Mouse (Mus musculus): Measurements from ENCODE around the gene Cyfip1. TPM values are rescaled to one million over a fixed set of nuclear protein-coding genes. Genes with fewer than 3 reads are reported as not detected.

Gene Cyfip1
- 10 to 100 TPM; 47.2 to 60.5 TPM for total RNA-seq (2023)

GRCm38 (mm10) chr7:55841445-55841844 is at the start of gene Cyfip1:
Gene Cyfip1 (plus strand): TSS chr7:55841745.

GRCm38 (mm10) chr7:55793952-55794603 is 47.5 kb upstream of the Cyfip1 start, which contains the start of gene Tubgcp5:
Gene Tubgcp5 (plus strand): TSS chr7:55794154.

GRCm38 (mm10) chr7:55962004-55962908 is 120.7 kb downstream of the Cyfip1 start, which contains the start of gene Nipa2:
Gene Nipa2 (minus strand): TSS chr7:55962476.

Other genes with a start within 250 kb of the Cyfip1 start
- 1 to 10 TPM; 1.7 to 1.8 TPM for gene Siglech, start 73.6 kb upstream of the Cyfip1 start, total RNA-seq (2023)
- gene Tubgcp5, start 47.6 kb upstream of the Cyfip1 start, total RNA-seq (2023) = 10 to 100 TPM; 47.7 to 48.5 TPM
- 10 to 100 TPM; 41.4 to 43.5 TPM for gene Nipa2, start 120.7 kb downstream of the Cyfip1 start, total RNA-seq (2023)
- under 1 TPM in 1 of 2 experiments, not detected in 1; 0.17 TPM for gene Nipa1, start 178.2 kb downstream of the Cyfip1 start, total RNA-seq (2023)
- gene Herc2, start 208.5 kb downstream of the Cyfip1 start, total RNA-seq (2023) = 10 to 100 TPM; 85.5 to 90.3 TPM

All from B cell, adult 67 days (primary cell).